Comparison of ENCODE assay signal across 13 mouse cellular contexts in genomic region chr11:109554443-109554842, GRCm38 (mm10). TPM values are rescaled to one million over a fixed set of nuclear protein-coding genes. Genes with fewer than 3 reads are reported as not detected.
A peak's percentile ranks its signal among the peaks of the same experiment; 100 is the strongest.
DNase-seq lines count a peak whose midpoint lies in the region; ATAC-seq lines count a peak whose summit lies in the region.
"Had no signal": no experiment of that assay in that cellular context is flagged by ENCODE, and none has a peak within 500 bp of the region (broad histone marks: within the 10 kb centered on the region; RNA-seq: fewer than 3 reads in every experiment).

No protein-coding gene starts in this region.

- H3K4me2 ChIP-seq in intestine, embryonic 16.5 days (ENCODE audit: low read depth, low read length): no peak overlapping the region

- H3K4me1 ChIP-seq in intestine, embryonic 16.5 days (ENCODE audit: control insufficient read depth, insufficient read depth, low read length): peaks cover 19% of the 10 kb centered on the region

- 32% methylated on average over 3 of the region's 3 CpGs for WGBS in intestine, embryonic 16.5 days

- H3K9me3 ChIP-seq in intestine, embryonic 16.5 days (ENCODE audit: control insufficient read depth, low read length): no peaks in the 10 kb centered on the region

- no peak overlapping the region for H3K4me3 ChIP-seq in intestine, embryonic 16.5 days (ENCODE audit: low read length)
- H3K4me3 ChIP-seq: heart, adult 2 months had no signal

- peak overlapping the region; percentile 61 for H3K27ac ChIP-seq in intestine, embryonic 16.5 days (ENCODE audit: low read length)
- H3K27ac ChIP-seq: heart, adult 2 months had no signal

- no peaks in the 10 kb centered on the region for H3K36me3 ChIP-seq in intestine, embryonic 16.5 days (ENCODE audit: control insufficient read depth, insufficient read depth, low read length)

- peak overlapping the region; percentile 33; the same call in 1 of the 2 replicates for H3K9ac ChIP-seq in intestine, embryonic 16.5 days (ENCODE audit: low read depth, low read length)

- H3K27me3 ChIP-seq in intestine, embryonic 16.5 days (replicated peaks; ENCODE audit: control insufficient read depth, insufficient read depth, low read length): no peaks in the 10 kb centered on the region

- intact Hi-C loops in left cerebral cortex, postnatal 25 days (cut with DNase I): no loop called here

- DNase-seq in lung, adult 18-20 months: peak; percentile 26 to 59
- DNase-seq in lung, postnatal 14 days: no peak
- DNase-seq in brain, adult 2 months (ENCODE audit: low read depth, low spot score): peak; percentile 8
- DNase-seq in lung, postnatal 25 days (ENCODE audit: low spot score): peak; percentile 28
- DNase-seq in left cerebral cortex, postnatal 25 days (ENCODE audit: low spot score in 2 of 2): no peak
- no peak for DNase-seq in left cerebral cortex, adult 18-20 months (ENCODE audit: low spot score in 2 of 2)
- DNase-seq in right cerebral cortex, postnatal 4 days: no peak
- DNase-seq: adrenal gland, postnatal 10 days; cerebellum, postnatal 14 days; heart, adult 2 months; left cerebral cortex, postnatal 4 days had no signal

- ATAC-seq in intestine, embryonic 16.5 days: peak; percentile 82
- ATAC-seq: forebrain, embryonic 14.5 days had no signal

RNA-seq across cellular contexts. Expression of gene Wipi1, which starts 57.3 kb away (rescaled TPM):
- 27.3 and 27.5 TPM in 2 replicates for polyA plus RNA-seq in intestine, embryonic 16.5 days (2015; fragmentation: Nextera tagmentation; extraction: Ambion mirVana)
- total RNA-seq in left cerebral cortex, postnatal 25 days (2021): 10 to 100 TPM; 21.3 TPM
- 10 to 100 TPM; 18.4 to 19.3 TPM for total RNA-seq in left cerebral cortex, adult 18-20 months (2021)

Comparison
In these comparisons a context has a peak if more than half of its experiments do, and no peak if none do; other contexts are left out.
1. DNase-seq: peak in lung, adult 18-20 months (2 of 2), brain, adult 2 months (single experiment) and lung, postnatal 25 days (single experiment); none in lung, postnatal 14 days (single experiment), left cerebral cortex, postnatal 25 days (0 of 2), left cerebral cortex, adult 18-20 months (0 of 2) and right cerebral cortex, postnatal 4 days (single experiment).